Mouse (Mus musculus) liver, embryonic 12.5 days (tissue): ENCODE data around the gene Sema6c. TPM values are rescaled to one million over a fixed set of nuclear protein-coding genes. Genes with fewer than 3 reads are reported as not detected.
A peak's percentile ranks its signal among the peaks of the same experiment; 100 is the strongest.
"Not testable (repeated sequence)": the region's sequence is repeated elsewhere in the genome, so short reads cannot be mapped to it uniquely, and the experiment has no call there.

ENCODE experiments used
- ATAC-seq: fragments of 200-750 bp; cut with Nextera tagmentation; 2 replicates; pipeline ENCODE4 v1.8.0; 2017; ENCODE audit warnings: moderate number of reproducible peaks, mild to moderate bottlenecking, moderate library complexity
- H3K27ac ChIP-seq: fragments of 300-500 bp; sonication (generic); 2 replicates; pipeline ENCODE4 v1.5.1; 2016; ENCODE audit warnings: mild to moderate bottlenecking
- H3K27me3 ChIP-seq: fragments of 300-500 bp; sonication (generic); replicated peaks from 2 replicates; pipeline ENCODE4 v1.6.1; 2016; ENCODE audit warnings: mild to moderate bottlenecking, moderate library complexity
- H3K36me3 ChIP-seq: fragments of 300-500 bp; sonication (generic); 2 replicates; pipeline ENCODE4 v1.6.1; 2016; ENCODE audit warnings: mild to moderate bottlenecking, moderate library complexity
- H3K4me1 ChIP-seq: fragments of 300-500 bp; sonication (generic); 2 replicates; pipeline ENCODE4 v1.6.1; 2016
- H3K4me2 ChIP-seq: fragments of 300-500 bp; sonication (generic); 2 replicates; pipeline ENCODE4 v1.6.1; 2016; ENCODE audit warnings: mild to moderate bottlenecking, moderate library complexity
- H3K4me3 ChIP-seq: fragments of 300-500 bp; sonication (generic); 2 replicates; pipeline ENCODE4 v1.5.1; 2016; ENCODE audit warnings: mild to moderate bottlenecking, moderate library complexity
- H3K9ac ChIP-seq: fragments of 300-500 bp; sonication (generic); 2 replicates; pipeline ENCODE4 v1.6.1; 2016; ENCODE audit warnings: mild to moderate bottlenecking, moderate library complexity
- H3K9me3 ChIP-seq: fragments of 300-500 bp; sonication (generic); replicated peaks from 2 replicates; pipeline ENCODE4 v1.6.1; 2016; ENCODE audit warnings: mild to moderate bottlenecking, moderate library complexity
- WGBS: fragments of 180-500 bp; shearing (Covaris S2); methylation state at CpG from one replicate; pipeline ENCODE4 v1.1.7; 2016; ENCODE audit not compliant: insufficient replicate concordance; 5-methylcytosine and 5-hydroxymethylcytosine counted together
- polyA plus RNA-seq: library from polyadenylated mRNA; unstranded; fragments of >200 nt; fragmentation: Nextera tagmentation; extraction: Ambion mirVana; gene quantifications from 2 replicates; pipeline ENCODE4 v1.2.1, GENCODE M21; 2016

Gene Sema6c
- polyA plus RNA-seq, 1 experiment from 2014 or later = 1.9 TPM

DNA sequence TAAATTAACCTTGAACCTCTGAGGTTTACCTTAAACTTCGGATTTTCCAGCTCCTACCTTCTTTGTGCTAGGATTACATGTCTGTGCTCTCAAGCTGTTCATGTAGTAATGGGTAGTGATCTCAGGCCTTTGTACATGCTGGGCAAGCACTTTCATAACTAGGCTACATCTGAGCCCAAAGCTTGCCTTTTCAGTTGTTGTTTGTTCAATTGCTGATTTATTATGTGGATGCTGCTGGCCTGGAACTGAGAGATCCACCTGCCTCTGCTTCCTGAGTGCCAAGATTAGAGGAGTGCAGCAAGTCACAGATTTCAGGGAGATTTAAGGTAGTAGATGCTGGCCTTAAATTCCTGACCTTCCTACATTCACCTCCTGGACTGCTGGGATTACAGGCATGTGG, 38.8 kb downstream of the Sema6c start:
- WGBS = 64% methylated on average over 1 of the region's 1 CpGs

DNA sequence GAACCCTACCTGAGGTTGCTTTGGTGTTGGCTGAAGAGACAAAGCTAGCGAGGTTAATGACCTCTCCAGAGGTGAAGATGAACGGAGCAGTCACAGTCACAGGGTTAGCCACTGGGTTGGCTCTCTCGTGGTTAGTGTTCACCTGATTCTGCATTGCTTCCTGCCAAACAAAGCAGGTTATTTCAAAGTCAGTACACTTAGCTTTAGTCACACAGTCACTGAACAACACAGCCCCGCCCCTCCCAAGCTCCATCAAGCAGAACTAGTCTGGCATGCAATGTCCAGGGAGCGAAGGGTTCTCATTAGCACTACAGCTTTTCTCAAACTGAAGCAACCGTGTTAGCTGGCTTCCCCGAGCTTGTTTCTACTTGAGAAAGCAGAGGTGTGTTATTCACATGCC, 39.9 kb downstream of the Sema6c start:
- H3K9ac ChIP-seq = no peak overlapping the region
- no peaks in the 10 kb centered on the region for H3K4me1 ChIP-seq
- peaks cover 100% of the 10 kb centered on the region for H3K36me3 ChIP-seq
- no peaks in the 10 kb centered on the region for H3K27me3 ChIP-seq
- H3K4me2 ChIP-seq = no peak overlapping the region
- H3K4me3 ChIP-seq = no peak overlapping the region
- H3K27ac ChIP-seq = no peak overlapping the region
- no peaks in the 10 kb centered on the region for H3K9me3 ChIP-seq
- ATAC-seq = no peak
- 84% methylated on average over 7 of the region's 7 CpGs for WGBS

More for the DNA sequence above, 38.8 kb downstream of the Sema6c start:
- no peak overlapping the region for H3K4me2 ChIP-seq
- H3K9me3 ChIP-seq = no peaks in the 10 kb centered on the region
- no peak overlapping the region for H3K27ac ChIP-seq
- ATAC-seq = no peak
- H3K36me3 ChIP-seq = peaks cover 99% of the 10 kb centered on the region
- no peaks in the 10 kb centered on the region for H3K27me3 ChIP-seq
- no peak overlapping the region for H3K4me3 ChIP-seq
- no peaks in the 10 kb centered on the region for H3K4me1 ChIP-seq
- H3K9ac ChIP-seq = no peak overlapping the region

DNA sequence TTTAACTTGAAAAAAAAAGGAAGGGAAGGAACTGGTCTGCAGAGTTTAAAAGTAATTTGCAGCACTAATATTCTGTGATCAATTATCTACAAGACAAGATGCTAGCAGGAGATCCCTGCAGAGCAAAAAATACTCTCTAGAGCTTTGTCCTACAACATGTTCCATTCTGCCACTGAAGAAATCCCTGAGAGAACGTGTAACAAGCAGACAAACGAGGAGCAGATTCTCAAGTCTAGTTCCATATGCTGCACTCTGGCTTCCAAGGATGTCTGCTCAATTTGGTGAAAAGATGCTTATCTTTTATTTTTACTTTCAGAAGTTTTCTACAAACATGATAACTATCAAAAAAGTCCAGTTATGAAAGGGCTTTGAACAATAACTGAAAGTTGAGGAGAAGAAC, 40.3 kb downstream of the Sema6c start:
- peaks cover 100% of the 10 kb centered on the region for H3K36me3 ChIP-seq
- 76% methylated on average over 2 of the region's 2 CpGs for WGBS
- no peak overlapping the region for H3K9ac ChIP-seq
- H3K4me2 ChIP-seq = no peak overlapping the region
- H3K27ac ChIP-seq = no peak overlapping the region
- no peaks in the 10 kb centered on the region for H3K4me1 ChIP-seq
- no peak for ATAC-seq
- no peaks in the 10 kb centered on the region for H3K27me3 ChIP-seq
- H3K4me3 ChIP-seq = no peak overlapping the region
- no peaks in the 10 kb centered on the region for H3K9me3 ChIP-seq

DNA sequence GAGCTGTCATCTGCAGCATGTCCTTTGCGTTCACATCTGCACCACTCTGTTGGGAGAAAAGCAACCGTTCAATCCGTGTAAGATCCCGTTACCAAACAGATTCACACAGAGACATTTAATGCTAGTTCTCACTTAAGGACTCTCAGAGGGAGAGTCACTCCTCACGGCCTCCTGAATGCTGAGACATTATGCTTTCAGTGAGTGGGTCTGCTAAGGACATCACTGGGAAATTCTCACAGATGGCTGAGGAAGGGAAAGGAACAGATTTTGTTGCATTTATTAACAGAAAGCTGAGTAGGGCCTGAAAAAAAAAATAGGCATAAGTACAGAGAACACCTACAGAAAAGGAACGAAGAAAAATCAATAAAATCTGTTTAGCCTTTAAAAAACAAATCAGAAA, 43.6 kb downstream of the Sema6c start:
- Histone ChIP-seq H3K36me3 (peaks cover 100% of the 10 kb centered on the region), H3K4me2 (no peak overlapping the region), H3K4me3 (no peak overlapping the region), H3K27me3 (no peaks in the 10 kb centered on the region), H3K9me3 (no peaks in the 10 kb centered on the region), H3K4me1 (no peaks in the 10 kb centered on the region), H3K27ac (no peak overlapping the region), H3K9ac (no peak overlapping the region)
- no peak for ATAC-seq
- WGBS = 89% methylated on average over 6 of the region's 6 CpGs

DNA sequence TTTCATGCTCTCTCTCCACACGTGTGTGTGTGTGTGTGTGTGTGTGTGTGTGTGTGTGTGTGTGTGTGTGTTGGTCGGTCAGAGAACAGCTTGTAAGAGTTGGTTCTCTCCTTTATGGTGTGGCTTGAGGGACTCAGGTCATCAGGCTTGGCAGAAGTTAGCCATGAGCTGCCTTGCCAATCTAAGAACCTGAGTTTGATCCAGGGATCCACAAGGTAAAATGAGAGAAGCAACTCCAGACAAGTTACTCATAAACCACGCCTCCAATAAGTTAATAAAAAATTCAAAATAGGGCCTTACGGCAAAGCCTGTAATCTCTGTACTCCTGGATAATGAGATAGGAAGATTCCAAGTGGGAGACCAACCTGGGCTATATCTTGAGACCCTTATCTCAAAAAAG, 48.0 kb downstream of the Sema6c start:
- no peak overlapping the region for H3K27ac ChIP-seq
- no peak overlapping the region for H3K4me2 ChIP-seq
- no peak overlapping the region for H3K4me3 ChIP-seq
- no peaks in the 10 kb centered on the region for H3K27me3 ChIP-seq
- H3K36me3 ChIP-seq = peaks cover 96% of the 10 kb centered on the region
- no peaks in the 10 kb centered on the region for H3K9me3 ChIP-seq
- no peak overlapping the region for H3K9ac ChIP-seq
- no peaks in the 10 kb centered on the region for H3K4me1 ChIP-seq
- ATAC-seq = no peak
- 81% methylated on average over 4 of the region's 4 CpGs for WGBS

DNA sequence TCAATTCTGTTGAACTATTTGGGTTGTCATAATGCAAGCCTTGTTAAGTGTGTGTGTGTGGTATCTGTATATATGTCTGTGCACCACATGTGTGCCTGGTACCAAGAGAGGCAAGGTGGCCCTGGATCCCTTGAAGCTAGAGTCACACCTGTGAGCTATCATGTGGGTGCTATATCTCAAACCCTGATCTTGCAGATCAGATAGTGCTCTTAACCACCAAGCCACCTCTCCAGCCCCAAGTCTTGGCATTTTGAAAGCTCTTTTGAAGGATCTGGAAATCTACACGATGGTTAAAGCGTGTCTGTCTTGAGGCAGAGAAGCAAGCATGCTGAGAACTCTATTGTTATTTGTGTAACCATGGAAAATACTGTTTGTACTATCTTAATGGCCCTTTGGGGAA, 50.3 kb downstream of the Sema6c start:
- H3K4me2 ChIP-seq = no peak overlapping the region
- no peaks in the 10 kb centered on the region for H3K27me3 ChIP-seq
- no peak for ATAC-seq
- WGBS = 86% methylated on average over 2 of the region's 2 CpGs
- H3K4me3 ChIP-seq = no peak overlapping the region
- peaks cover 9% of the 10 kb centered on the region; the same call in 1 of the 2 replicates for H3K4me1 ChIP-seq
- H3K36me3 ChIP-seq = peaks cover 95% of the 10 kb centered on the region
- no peaks in the 10 kb centered on the region for H3K9me3 ChIP-seq
- H3K27ac ChIP-seq = no peak overlapping the region
- no peak overlapping the region for H3K9ac ChIP-seq

DNA sequence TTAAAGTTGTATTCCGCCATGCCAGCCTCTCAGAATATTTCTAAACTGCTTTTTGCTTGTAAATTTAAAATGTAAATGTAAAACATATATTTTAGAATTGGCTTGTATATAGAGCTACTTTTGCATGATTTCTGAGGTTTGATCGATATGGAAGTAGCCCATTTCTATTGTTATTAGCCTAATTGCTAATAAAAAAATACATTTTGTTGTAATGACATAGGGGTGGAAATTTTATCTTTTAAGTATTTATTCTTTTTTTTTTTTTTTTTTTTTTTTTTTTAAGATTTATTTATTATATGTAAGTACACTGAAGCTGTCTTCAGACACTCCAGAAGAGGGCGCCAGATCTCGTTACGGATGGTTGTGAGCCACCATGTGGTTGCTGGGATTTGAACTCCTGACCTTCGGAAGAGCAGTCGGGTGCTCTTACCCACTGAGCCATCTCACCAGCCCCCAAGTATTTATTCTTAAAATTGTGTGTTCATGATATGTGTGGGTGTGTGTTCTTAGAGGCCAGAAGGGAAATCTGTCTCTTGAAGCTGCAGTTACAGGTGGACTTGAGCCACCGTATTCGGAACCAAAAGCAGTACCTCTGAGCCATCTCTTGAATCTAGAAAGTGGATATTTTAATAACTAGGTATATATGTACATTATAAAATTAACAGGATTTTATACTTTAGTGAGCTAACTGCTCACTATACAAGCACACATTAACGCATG, 52.8 kb downstream of the Sema6c start:
- H3K27ac ChIP-seq, H3K27me3 ChIP-seq, H3K4me2 ChIP-seq, ATAC-seq, H3K9me3 ChIP-seq, H3K4me3 ChIP-seq, H3K9ac ChIP-seq: not testable (repeated sequence)
- Histone ChIP-seq H3K4me1 (peaks cover 23% of the 10 kb centered on the region), H3K36me3 (peaks cover 80% of the 10 kb centered on the region)
- 84% methylated on average over 9 of the region's 10 CpGs for WGBS

DNA sequence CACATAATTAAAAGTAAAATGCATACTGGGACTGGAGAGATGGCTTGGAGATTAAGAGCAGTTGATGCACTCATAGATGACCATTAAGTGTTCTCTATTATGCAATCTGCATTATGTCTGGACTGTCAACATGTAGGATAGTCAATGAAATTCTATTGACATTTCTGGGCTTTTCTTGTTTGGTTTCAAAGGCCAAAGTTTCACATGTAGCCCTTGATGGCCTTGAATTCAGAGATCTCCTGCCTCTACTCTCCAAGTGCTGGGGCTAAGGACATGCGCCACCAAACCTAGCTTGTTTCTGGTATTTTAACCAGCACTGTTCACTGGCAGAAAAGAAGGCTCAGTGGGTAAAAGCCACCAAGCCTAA, 53.3 kb downstream of the Sema6c start:
- no peak for ATAC-seq
- Histone ChIP-seq H3K27me3 (no peaks in the 10 kb centered on the region), H3K9ac (no peak overlapping the region), H3K9me3 (no peaks in the 10 kb centered on the region), H3K36me3 (peaks cover 74% of the 10 kb centered on the region), H3K4me3 (no peak overlapping the region), H3K4me2 (no peak overlapping the region), H3K27ac (peak overlapping the region; percentile 69), H3K4me1 (peaks cover 29% of the 10 kb centered on the region)
- 77% methylated on average over 1 of the region's 1 CpGs for WGBS

DNA sequence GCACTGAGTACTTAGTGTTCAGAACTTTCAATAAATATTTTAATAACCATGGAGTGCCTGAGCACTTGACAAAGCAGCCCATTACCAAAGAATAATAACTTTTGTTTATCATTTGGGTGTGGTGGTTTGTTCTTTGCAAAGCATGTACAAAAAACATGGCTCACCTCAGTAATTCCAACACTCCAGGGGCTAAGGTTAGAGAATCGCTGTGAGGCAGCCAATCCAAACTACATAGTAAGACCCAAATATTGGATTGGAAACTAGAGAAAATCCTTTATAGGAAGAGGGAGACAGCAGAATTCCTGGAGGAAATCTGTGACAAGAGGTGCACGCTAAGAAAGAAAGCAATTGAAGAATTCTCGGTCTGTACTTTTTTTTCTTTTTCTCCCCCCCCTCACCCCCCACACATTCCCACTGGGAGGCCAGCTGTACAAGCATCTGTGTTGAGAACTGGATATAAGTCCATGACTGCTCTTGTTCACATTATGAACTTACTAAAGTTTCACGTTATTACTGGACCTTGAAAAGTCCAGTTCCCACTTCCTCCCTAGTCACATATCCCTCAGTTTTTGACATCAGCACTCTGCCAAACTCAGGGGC, 56.5 kb downstream of the Sema6c start:
- Histone ChIP-seq H3K4me2 (peak overlapping the region; percentile 82), H3K36me3 (peaks cover 68% of the 10 kb centered on the region), H3K4me1 (peaks cover 34% of the 10 kb centered on the region), H3K4me3 (peak overlapping the region; percentile 92), H3K27ac (peak overlapping the region; percentile 97), H3K27me3 (no peaks in the 10 kb centered on the region), H3K9ac (peak overlapping the region; percentile 96), H3K9me3 (no peaks in the 10 kb centered on the region)
- peak; percentile 19 for ATAC-seq
- WGBS = 15% methylated on average over 4 of the region's 4 CpGs

DNA sequence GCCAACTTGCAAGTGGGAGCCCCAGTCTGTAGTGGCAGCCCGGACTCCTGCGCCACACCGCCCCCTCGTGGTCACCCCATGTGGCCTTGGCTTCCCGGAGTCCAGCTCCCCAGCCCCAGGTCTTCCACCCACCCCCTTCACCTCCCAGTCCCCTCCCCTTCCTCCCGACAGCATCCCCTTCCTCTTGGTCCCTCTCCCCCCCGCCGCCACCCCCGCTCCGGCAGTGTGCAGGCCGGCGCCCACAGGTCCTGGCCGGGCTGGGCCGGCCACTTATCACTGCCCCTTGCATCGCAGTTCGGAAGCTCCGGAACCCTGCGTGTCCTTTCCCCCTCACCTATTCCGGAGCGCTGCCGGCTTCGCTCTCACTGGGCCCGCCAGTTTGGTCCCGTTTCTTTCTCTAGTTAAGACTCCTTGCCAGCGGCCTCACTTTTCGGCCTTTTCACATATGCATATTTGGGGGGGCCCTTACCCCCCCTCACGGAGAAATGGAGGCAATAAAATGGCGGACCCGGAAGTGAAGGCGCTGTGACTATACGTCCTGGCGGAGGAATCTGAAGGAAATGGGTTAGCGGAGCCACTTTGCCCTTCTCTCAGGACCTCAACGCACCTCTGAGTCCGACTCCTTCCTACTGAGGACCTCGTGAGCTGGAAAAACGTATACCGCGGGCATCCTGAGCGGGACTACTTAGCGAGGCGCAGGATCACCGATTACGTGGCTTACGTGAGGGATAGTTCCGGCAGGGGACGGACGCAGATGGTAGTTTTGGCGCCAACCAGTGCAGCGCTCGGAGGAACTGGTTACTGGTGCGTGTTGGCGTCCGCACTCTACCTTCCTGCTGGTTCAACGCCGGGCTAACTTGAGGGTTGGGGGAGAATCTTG, 57.2 kb downstream of the Sema6c start, which contains the start of gene Gabpb2:
Gene Gabpb2, minus strand, starts transcription at position 662 of the 880 bp plus-strand sequence.
- no peaks in the 10 kb centered on the region for H3K9me3 ChIP-seq
- peak; percentile 87 for ATAC-seq
- peak within 1 kb of the TSS; percentile 82 for H3K4me2 ChIP-seq
- no peaks in the 10 kb centered on the region for H3K27me3 ChIP-seq
- peak within 1 kb of the TSS; percentile 97 for H3K27ac ChIP-seq
- peaks cover 34% of the 10 kb centered on the region for H3K4me1 ChIP-seq
- H3K9ac ChIP-seq = peak within 1 kb of the TSS; percentile 96
- H3K4me3 ChIP-seq = peak within 1 kb of the TSS; percentile 92
- WGBS = under 1% methylated on average over 56 of the region's 56 CpGs
- H3K36me3 ChIP-seq = peaks cover 67% of the 10 kb centered on the region

DNA sequence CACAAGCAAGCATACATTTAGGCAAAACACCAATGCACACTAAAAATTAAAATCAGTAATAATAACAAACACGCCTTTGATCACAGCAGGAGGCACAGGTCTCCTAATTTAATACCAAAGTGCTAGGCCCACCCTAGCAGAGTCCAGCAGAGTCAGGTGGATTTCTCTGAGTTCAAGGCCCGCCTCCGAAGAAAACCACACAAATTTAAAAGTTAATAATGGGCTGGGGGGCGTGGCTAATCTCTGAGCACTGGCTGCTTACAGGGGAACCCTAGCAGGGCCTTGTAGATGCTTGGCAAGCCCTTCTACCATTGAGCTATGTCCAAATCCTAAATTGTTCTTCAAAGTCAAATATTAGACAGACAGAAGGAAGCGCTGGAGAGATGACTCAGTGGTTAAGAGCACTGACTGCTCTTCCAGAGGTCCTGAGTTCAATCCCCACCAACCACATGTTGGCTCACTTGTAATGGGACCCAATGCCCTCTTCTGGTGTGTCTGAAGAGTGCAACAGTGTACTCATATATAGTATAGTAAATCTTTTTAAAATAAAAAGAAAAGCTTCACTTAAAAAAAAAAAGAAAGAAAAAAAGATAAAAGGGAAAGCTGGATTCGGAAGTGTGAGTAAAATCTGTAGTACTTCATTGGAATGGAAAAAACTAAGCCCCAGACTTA, 58.3 kb downstream of the Sema6c start:
- H3K27ac ChIP-seq = peak overlapping the region; percentile 97
- no peaks in the 10 kb centered on the region for H3K9me3 ChIP-seq
- WGBS = 44% methylated on average over 6 of the region's 6 CpGs
- peak overlapping the region; percentile 82 for H3K4me2 ChIP-seq
- peak overlapping the region; percentile 96 for H3K9ac ChIP-seq
- peak overlapping the region; percentile 92 for H3K4me3 ChIP-seq
- peaks cover 71% of the 10 kb centered on the region for H3K36me3 ChIP-seq
- H3K27me3 ChIP-seq = no peaks in the 10 kb centered on the region
- peaks cover 34% of the 10 kb centered on the region for H3K4me1 ChIP-seq
- no peak for ATAC-seq
